Mouse (Mus musculus) heart, adult 2 months (tissue): ENCODE results near the gene Stxbp6.

Experiments
- CTCF ChIP-seq: fragments of 200-600 bp; IDR thresholded peaks from 2 replicates; pipeline ENCODE4 v1.8.1; 2022; ENCODE audit warnings: antibody characterized with exemption, mild to moderate bottlenecking, moderate library complexity
- EP300 ChIP-seq: fragments of 200-500 bp; IDR thresholded peaks from 2 replicates; pipeline ENCODE4 v1.6.1; 2011; ENCODE audit warnings: low read depth, low read length, control low read depth; ENCODE audit not compliant: insufficient read depth

DNA sequence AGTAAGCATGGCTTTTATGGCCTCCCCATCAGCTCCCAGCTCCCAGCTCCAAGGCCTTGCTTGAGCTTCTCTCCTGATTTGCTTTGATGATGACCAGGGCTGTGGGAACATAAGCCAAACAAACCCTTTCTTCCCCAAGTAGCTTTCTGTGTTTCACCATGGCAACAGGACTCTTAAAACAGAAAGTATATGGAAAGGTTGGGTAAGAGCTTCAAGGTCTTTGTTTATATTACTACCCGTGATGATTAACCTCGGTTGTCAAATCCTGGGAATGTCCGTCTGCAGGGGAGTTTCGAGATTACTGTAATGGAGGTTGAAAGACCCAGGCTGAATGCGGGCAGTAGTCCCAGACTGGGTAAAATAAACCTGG lies 6.2 kb upstream of the Stxbp6 start:
- TF ChIP-seq EP300, result no peak
- TF ChIP-seq CTCF, result no peak
